Mouse (Mus musculus) stomach, postnatal 0 days (tissue): Measurements from ENCODE around the gene Plcl1. TPM values are rescaled to one million over a fixed set of nuclear protein-coding genes. Genes with fewer than 3 reads are reported as not detected.

Source experiments
- ATAC-seq: fragments of 200-750 bp; cut with Nextera tagmentation; 2 replicates; pipeline ENCODE4 v1.8.0; 2017; ENCODE audit not compliant: low FRiP score, low TSS enrichment
- DNase-seq: peaks from one replicate; pipeline ENCODE4 v3.0.0-alpha.2; 2016; ENCODE audit warnings: low spot score
- H3K27ac ChIP-seq: fragments of 300-500 bp; sonication (generic); replicated peaks from 2 replicates; pipeline ENCODE4 v1.5.1; 2014; ENCODE audit warnings: mild to moderate bottlenecking, control low read depth
- H3K27me3 ChIP-seq: fragments of 300-500 bp; sonication (generic); 2 replicates; pipeline ENCODE4 v1.6.1; 2014; ENCODE audit warnings: low read length; ENCODE audit not compliant: control insufficient read depth, insufficient read depth
- H3K36me3 ChIP-seq: fragments of 300-500 bp; sonication (generic); 2 replicates; pipeline ENCODE4 v1.6.1; 2014; ENCODE audit warnings: low read length, mixed read lengths; ENCODE audit not compliant: control insufficient read depth, insufficient read depth
- H3K4me1 ChIP-seq: fragments of 300-500 bp; sonication (generic); replicated peaks from 2 replicates; pipeline ENCODE4 v1.6.1; 2014; ENCODE audit warnings: antibody characterized with exemption; ENCODE audit not compliant: control insufficient read depth, insufficient read depth
- H3K4me2 ChIP-seq: fragments of 300-500 bp; sonication (generic); replicated peaks from 2 replicates; pipeline ENCODE4 v1.6.1; 2014; ENCODE audit warnings: low read depth, mild to moderate bottlenecking, control low read depth, moderate library complexity
- H3K4me3 ChIP-seq: fragments of 300-500 bp; sonication (generic); 2 replicates; pipeline ENCODE4 v1.5.1; 2014; ENCODE audit warnings: low read depth, low read length, control low read depth
- H3K9ac ChIP-seq: fragments of 300-500 bp; sonication (generic); 2 replicates; pipeline ENCODE4 v1.6.1; 2014; ENCODE audit warnings: mild to moderate bottlenecking, low read length, control low read depth, mixed read lengths
- H3K9me3 ChIP-seq: fragments of 300-500 bp; sonication (generic); 2 replicates; pipeline ENCODE4 v1.6.1; 2016; ENCODE audit warnings: low read length; ENCODE audit not compliant: control insufficient read depth
- CTCF ChIP-seq: IDR thresholded peaks from 2 replicates; pipeline ENCODE4 v1.5.1; 2016; ENCODE audit warnings: antibody characterized with exemption, low read depth, mild to moderate bottlenecking, moderate library complexity
- EP300 ChIP-seq: optimal IDR thresholded peaks from 2 replicates; pipeline ENCODE3; 2016; ENCODE audit warnings: antibody characterized with exemption
- WGBS: fragments of 180-500 bp; shearing (Covaris S2); extraction: QIAGEN DNeasy Blood & Tissue Kit; methylation state at CpG from one replicate; pipeline ENCODE4 v1.1.7; 2014; 5-methylcytosine and 5-hydroxymethylcytosine counted together
- polyA plus RNA-seq: library from polyadenylated mRNA; unstranded; fragments of >200 nt; fragmentation: Nextera tagmentation; extraction: Ambion mirVana; gene quantifications from 2 replicates; pipeline ENCODE4 v1.2.1, GENCODE M21; 2015

The Plcl1 gene
- polyA plus RNA-seq, 1 experiment from 2014 or later, result 1.7 TPM

DNA sequence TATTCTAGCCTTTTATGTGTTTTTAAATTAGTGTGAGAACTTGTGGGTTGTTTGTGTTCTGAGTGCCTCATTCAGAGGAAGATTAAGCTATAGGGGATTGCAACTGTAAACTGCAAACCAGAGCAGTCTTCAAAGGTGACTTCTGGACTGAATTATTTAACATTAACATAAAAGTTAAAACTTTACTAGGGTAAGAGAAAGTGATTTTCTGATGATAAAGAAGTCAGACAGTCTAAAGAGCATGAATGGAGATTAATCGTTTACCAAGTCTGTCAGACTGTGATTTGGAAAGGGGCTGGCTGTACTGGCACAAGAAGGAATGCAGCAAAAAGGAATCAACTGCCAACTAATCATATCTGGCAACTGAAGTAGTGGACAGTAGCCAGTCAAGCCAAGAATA lies 301.2 kb downstream of the Plcl1 start:
- no peaks in the 10 kb centered on the region for H3K9me3 ChIP-seq
- no peak for TF ChIP-seq EP300
- TF ChIP-seq CTCF, result no peak
- H3K4me1 ChIP-seq, result no peaks in the 10 kb centered on the region
- no peak for ATAC-seq
- H3K4me2 ChIP-seq, result no peak overlapping the region
- DNase-seq, result no peak
- no peak overlapping the region for H3K4me3 ChIP-seq
- H3K9ac ChIP-seq, result no peak overlapping the region
- 45% methylated on average over 1 of the region's 1 CpGs for WGBS
- no peaks in the 10 kb centered on the region for H3K27me3 ChIP-seq
- H3K36me3 ChIP-seq, result no peaks in the 10 kb centered on the region; the same call in 1 of the 2 replicates
- H3K27ac ChIP-seq, result no peak overlapping the region

DNA sequence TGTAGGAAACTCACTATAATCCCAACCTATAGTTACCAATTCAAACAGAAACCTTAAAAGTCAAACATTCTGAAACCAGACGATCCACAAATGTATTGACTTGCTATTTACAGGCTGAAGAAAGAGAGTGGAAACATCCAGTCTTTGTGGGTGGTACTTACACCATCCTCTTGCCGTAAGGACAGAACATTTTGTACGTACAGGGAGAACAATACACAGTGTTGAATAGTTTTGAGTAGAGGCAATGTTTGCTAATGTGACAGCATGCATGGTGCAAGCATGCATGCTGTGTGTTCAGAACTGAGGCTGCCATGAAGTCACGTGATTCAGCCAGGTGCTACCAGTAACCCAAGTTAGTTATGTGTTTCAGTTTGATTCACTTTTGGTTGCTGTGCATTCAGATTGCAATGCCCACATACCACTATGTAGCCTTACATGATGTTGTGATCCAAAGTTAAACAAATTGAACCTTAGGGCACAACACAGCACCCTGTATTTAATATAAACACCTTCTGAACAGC lies 311.6 kb downstream of the Plcl1 start:
- H3K9ac ChIP-seq, result no peak overlapping the region
- DNase-seq, result no peak
- no peak overlapping the region for H3K27ac ChIP-seq
- H3K27me3 ChIP-seq, result no peaks in the 10 kb centered on the region
- TF ChIP-seq CTCF (no peak), EP300 (no peak)
- H3K4me2 ChIP-seq, result no peak overlapping the region
- no peak overlapping the region for H3K4me3 ChIP-seq
- H3K4me1 ChIP-seq, result no peaks in the 10 kb centered on the region
- no peaks in the 10 kb centered on the region for H3K36me3 ChIP-seq
- no peaks in the 10 kb centered on the region for H3K9me3 ChIP-seq
- ATAC-seq, result no peak
- WGBS, result 59% methylated on average over 4 of the region's 4 CpGs

DNA sequence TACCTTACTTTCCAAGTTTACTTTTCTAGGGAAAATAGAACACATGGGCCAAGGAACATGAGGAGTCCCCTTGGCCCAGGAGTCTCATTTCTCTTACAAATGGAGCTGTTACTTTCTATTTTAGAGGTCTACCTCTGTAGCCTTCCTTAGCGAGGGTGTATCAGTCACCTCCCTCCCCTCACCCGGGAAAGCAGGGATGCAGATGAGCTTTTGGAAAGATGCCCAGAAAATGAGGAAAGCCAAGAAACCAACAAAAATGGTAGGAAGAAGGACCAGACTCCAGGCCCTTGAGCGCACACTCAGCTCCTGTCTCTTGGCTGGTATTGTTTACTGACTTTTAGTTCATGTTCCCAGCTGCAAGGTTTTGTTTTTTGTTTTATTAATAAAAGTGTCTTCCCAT lies 319.7 kb downstream of the Plcl1 start:
- 45% methylated on average over 3 of the region's 3 CpGs for WGBS
- Histone ChIP-seq H3K4me3 (no peak overlapping the region), H3K27ac (no peak overlapping the region), H3K9ac (no peak overlapping the region), H3K4me1 (no peaks in the 10 kb centered on the region), H3K36me3 (no peaks in the 10 kb centered on the region), H3K4me2 (no peak overlapping the region), H3K27me3 (no peaks in the 10 kb centered on the region), H3K9me3 (no peaks in the 10 kb centered on the region)
- ATAC-seq (no peak), DNase-seq (no peak)
- TF ChIP-seq CTCF, result no peak
- TF ChIP-seq EP300, result no peak

DNA sequence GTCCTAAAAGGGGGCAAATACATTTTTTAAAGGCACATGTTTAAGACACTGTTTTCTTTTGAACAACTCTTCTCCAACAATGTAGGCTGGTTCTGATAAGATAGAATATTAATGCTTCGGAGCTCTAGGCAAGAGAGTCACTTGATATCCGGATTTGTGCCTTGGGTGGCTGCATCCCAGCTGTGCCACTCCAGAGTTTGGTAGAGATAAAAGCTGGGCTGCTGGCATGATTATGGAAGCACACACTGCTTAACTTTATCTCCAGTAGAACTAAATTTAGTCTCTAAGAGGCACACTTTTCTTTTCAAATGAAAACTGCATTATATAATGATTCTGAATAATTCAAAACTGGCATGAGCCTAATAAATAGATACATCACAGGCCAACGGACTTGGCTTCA lies 323.6 kb downstream of the Plcl1 start:
- DNase-seq (no peak), ATAC-seq (no peak)
- Histone ChIP-seq H3K9ac (no peak overlapping the region), H3K9me3 (no peaks in the 10 kb centered on the region), H3K27ac (no peak overlapping the region), H3K4me3 (no peak overlapping the region), H3K27me3 (no peaks in the 10 kb centered on the region), H3K36me3 (no peaks in the 10 kb centered on the region), H3K4me1 (no peaks in the 10 kb centered on the region), H3K4me2 (no peak overlapping the region)
- TF ChIP-seq CTCF, result no peak
- no peak for TF ChIP-seq EP300
- 85% methylated on average over 3 of the region's 3 CpGs for WGBS

DNA sequence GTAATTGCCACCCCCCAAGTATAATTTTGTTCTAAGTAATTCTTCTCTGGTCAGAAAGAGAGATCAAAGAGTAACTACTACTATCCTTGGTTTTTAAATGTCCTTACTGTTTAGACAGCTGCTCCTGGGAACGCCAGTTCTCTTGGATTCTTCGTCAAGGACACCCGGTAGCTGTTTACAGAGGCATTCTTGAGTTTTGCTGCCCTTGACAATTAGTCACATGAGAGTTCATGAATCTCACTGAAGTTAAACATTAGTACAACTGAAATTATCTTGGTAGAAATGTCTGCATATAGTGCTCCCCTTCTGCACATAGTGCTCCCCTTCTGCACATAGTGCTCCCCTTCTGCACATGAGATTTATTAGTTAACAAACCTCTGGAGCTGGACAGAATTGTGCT lies 327.2 kb downstream of the Plcl1 start:
- Histone ChIP-seq H3K9ac (no peak overlapping the region), H3K27me3 (no peaks in the 10 kb centered on the region), H3K4me3 (no peak overlapping the region), H3K4me2 (no peak overlapping the region), H3K4me1 (no peaks in the 10 kb centered on the region), H3K36me3 (no peaks in the 10 kb centered on the region), H3K9me3 (no peaks in the 10 kb centered on the region), H3K27ac (no peak overlapping the region)
- no peak for DNase-seq
- no peak for TF ChIP-seq CTCF
- TF ChIP-seq EP300, result no peak
- no peak for ATAC-seq
- WGBS, result 43% methylated on average over 3 of the region's 3 CpGs

DNA sequence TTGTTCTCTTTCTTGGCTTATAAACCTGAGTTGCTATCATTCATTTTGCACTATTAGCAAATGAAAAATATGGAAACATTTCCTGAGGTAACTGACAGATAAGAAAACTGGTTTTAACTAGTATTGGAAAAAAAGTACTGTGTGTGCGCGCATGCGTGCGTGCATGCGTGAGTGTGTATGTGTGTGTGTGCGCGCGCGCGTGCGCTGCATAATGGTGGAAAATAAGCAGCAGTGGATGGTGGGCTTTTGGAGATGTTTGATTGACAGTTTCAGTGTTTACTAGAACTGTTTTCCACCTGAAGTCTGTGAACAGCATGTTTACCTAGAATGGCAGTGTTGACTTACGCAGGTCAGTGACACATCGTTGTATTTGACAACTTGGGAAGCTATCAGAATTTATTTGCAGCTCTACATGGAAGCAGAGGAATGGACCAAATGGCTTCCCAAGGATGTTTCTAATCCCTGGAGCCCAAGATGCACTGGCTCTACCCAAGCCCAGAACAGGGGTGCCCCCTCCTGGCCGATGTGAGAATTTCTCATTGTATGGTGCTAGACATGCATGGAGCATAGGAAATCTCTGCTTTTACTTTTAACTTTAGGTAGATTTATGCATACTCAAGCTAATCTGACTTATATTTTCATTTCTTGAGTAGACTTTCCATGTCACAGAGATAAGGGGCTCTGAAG lies 330.5 kb downstream of the Plcl1 start:
- H3K9ac ChIP-seq, result no peak overlapping the region
- H3K4me3 ChIP-seq, result no peak overlapping the region
- H3K4me2 ChIP-seq, result no peak overlapping the region
- DNase-seq (peak; percentile 87), ATAC-seq (peak; percentile 81)
- WGBS, result 82% methylated on average over 14 of the region's 14 CpGs
- H3K27me3 ChIP-seq, result no peaks in the 10 kb centered on the region
- H3K36me3 ChIP-seq, result no peaks in the 10 kb centered on the region
- TF ChIP-seq EP300, result no peak
- TF ChIP-seq CTCF, result peak; percentile 96
- no peaks in the 10 kb centered on the region for H3K4me1 ChIP-seq
- H3K27ac ChIP-seq, result no peak overlapping the region
- no peaks in the 10 kb centered on the region for H3K9me3 ChIP-seq
